Mouse (Mus musculus) bone marrow, adult 2 months (tissue): ENCODE results near the gene Scg3. TPM values are rescaled to one million over a fixed set of nuclear protein-coding genes. Genes with fewer than 3 reads are reported as not detected.

Experiments used
- H3K27ac ChIP-seq: fragments of 200-500 bp; 2 replicates; pipeline ENCODE4 v1.5.1; 2012; ENCODE audit warnings: low read depth, mild to moderate bottlenecking, control low read depth, inconsistent platforms, low read length; ENCODE audit not compliant: control insufficient read depth, poor library complexity, insufficient read depth
- H3K4me1 ChIP-seq: fragments of 200-500 bp; 2 replicates; pipeline ENCODE4 v1.6.1; 2011; ENCODE audit warnings: low read length; ENCODE audit not compliant: control insufficient read depth, insufficient read depth
- H3K4me3 ChIP-seq: fragments of 200-500 bp; replicated peaks from 2 replicates; pipeline ENCODE3; 2011; ENCODE audit warnings: mild to moderate bottlenecking, low read depth, low read length, control low read depth; ENCODE audit not compliant: control insufficient read depth
- CTCF ChIP-seq: fragments of 200-500 bp; IDR thresholded peaks from 2 replicates; pipeline ENCODE4 v1.5.1; 2011; ENCODE audit warnings: low read length, control low read depth; ENCODE audit not compliant: control insufficient read depth, insufficient read depth
- POLR2A ChIP-seq: fragments of 200-500 bp; IDR thresholded peaks from 2 replicates; pipeline ENCODE4 v1.6.1; 2011; ENCODE audit warnings: low read depth, mild to moderate bottlenecking, control low read depth, low read length, borderline replicate concordance; ENCODE audit not compliant: control insufficient read depth
- WGBS: fragments of 180-500 bp; shearing (Covaris S2); methylation state at CpG from one replicate; pipeline ENCODE4 v1.1.7; 2018; 5-methylcytosine and 5-hydroxymethylcytosine counted together
- polyA plus RNA-seq: library from polyadenylated mRNA; stranded (reverse); fragments of >200 nt; gene quantifications from 2 replicates; pipeline ENCODE4 v1.2.4, GENCODE M21; 2011; ENCODE audit warnings: low replicate concordance; ENCODE audit not compliant: missing spikeins, insufficient read depth, insufficient read length

Gene Scg3
- polyA plus RNA-seq, 1 experiment = 3.3 TPM

GRCm38 (mm10) chr9:75599191-75599841 is 84.5 kb downstream of the Scg3 start:
- Histone ChIP-seq H3K4me3 (no peak overlapping the region), H3K4me1 (no peaks in the 10 kb centered on the region), H3K27ac (no peak overlapping the region)
- WGBS = 58% methylated on average over 5 of the region's 5 CpGs
- no peak for TF ChIP-seq POLR2A
- TF ChIP-seq CTCF = no peak

- H3K4me3 ChIP-seq = no peak overlapping the region
- TF ChIP-seq POLR2A (no peak), CTCF (no peak)
- H3K27ac ChIP-seq = no peak overlapping the region
- WGBS = 73% methylated on average over 4 of the region's 4 CpGs
- no peaks in the 10 kb centered on the region for H3K4me1 ChIP-seq
Observed at GRCm38 (mm10) chr9:75597596-75597995, 86.3 kb downstream of the Scg3 start.

GRCm38 (mm10) chr9:75597036-75597435 is 86.8 kb downstream of the Scg3 start:
- Histone ChIP-seq H3K4me3 (no peak overlapping the region), H3K4me1 (no peaks in the 10 kb centered on the region), H3K27ac (no peak overlapping the region)
- no peak for TF ChIP-seq POLR2A
- WGBS = 64% methylated on average over 13 of the region's 13 CpGs

- 82% methylated on average over 5 of the region's 5 CpGs for WGBS
Observed at GRCm38 (mm10) chr9:75593481-75593880, 90.4 kb downstream of the Scg3 start.

More at GRCm38 (mm10) chr9:75593481-75593880, 90.4 kb downstream of the Scg3 start:
- H3K27ac ChIP-seq = no peak overlapping the region
- H3K4me1 ChIP-seq = no peaks in the 10 kb centered on the region
- H3K4me3 ChIP-seq = no peak overlapping the region
- TF ChIP-seq CTCF (no peak), POLR2A (no peak)

Other genes with a start within 250 kb of the Scg3 start
- 14.4 and 22.5 TPM in 2 replicates for gene Leo1, start 242.5 kb downstream of the Scg3 start, polyA plus RNA-seq
- 16.4 and 28.6 TPM in 2 replicates for gene Tmod3, start 124.4 kb downstream of the Scg3 start, polyA plus RNA-seq
- gene Tmod2, start 72.7 kb downstream of the Scg3 start, polyA plus RNA-seq = 0.09 and 0.95 TPM in 2 replicates
- gene Lysmd2, start 58.3 kb downstream of the Scg3 start, polyA plus RNA-seq = 3.8 TPM in 1 of 2 replicates, not detected in the other
- 0.34 and 0.40 TPM in 2 replicates for gene Bmp5, start 91.3 kb upstream of the Scg3 start, polyA plus RNA-seq